In the genomic region with DNA sequence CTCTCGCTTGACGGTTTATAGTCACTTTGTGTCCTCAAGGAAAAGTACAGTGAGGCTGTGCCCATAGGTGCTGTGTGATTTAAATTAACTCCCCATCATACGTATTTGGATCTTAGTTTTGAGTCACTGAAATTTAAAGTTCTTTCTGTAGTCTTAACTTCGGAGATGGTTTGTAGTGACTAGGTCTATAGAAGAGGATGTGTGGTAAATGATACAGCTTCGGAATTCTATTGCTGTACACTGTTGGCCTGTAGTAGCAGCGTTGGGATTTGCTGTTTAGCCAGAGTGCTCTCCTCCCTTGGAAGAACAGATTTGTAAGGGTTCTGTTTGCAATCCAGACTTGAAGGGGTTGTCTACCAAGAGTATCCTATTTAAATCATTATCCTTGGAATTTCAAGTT, we compare ENCODE assay signal across 8 mouse cellular contexts. TPM values are rescaled to one million over a fixed set of nuclear protein-coding genes. Genes with fewer than 3 reads are reported as not detected.
DNase-seq lines count a peak whose midpoint lies in the region; ATAC-seq and TF ChIP-seq lines count a peak whose summit lies in the region.

No protein-coding gene starts in this region.

- 0 out of 2 replicates have a peak, but pooled peaks have one; percentile 3 for ATAC-seq in intestine, embryonic 14.5 days (replicated peaks; ENCODE audit: low FRiP score, low TSS enrichment, low read depth)

- peaks cover 36% of the 10 kb centered on the region for H3K36me3 ChIP-seq in embryonic facial prominence, embryonic 10.5 days (replicated peaks)
- peaks cover 25% of the 10 kb centered on the region for H3K36me3 ChIP-seq in intestine, embryonic 14.5 days (ENCODE audit: control insufficient read depth, insufficient read depth, low read length)
- peaks cover 10% of the 10 kb centered on the region for H3K36me3 ChIP-seq in myocyte (ENCODE audit: control insufficient read depth, insufficient read depth)

- TF ChIP-seq POLR2A in myocyte (IDR thresholded peaks at IDR 0.05; ENCODE audit: insufficient read length, low read depth) = no peak

- peak overlapping the region; percentile 97 for H3K9ac ChIP-seq in intestine, embryonic 14.5 days (ENCODE audit: low read length)

- peak overlapping the region; percentile 67 for H3K4me3 ChIP-seq in left cerebral cortex, adult 2 months
- H3K4me3 ChIP-seq in embryonic facial prominence, embryonic 10.5 days = peak overlapping the region; percentile 79
- peak overlapping the region; percentile 76 for H3K4me3 ChIP-seq in intestine, embryonic 14.5 days (ENCODE audit: low read depth, low read length)
- H3K4me3 ChIP-seq in myocyte = peak overlapping the region; percentile 47

- peaks cover 30% of the 10 kb centered on the region for H3K79me2 ChIP-seq in myocyte (ENCODE audit: control insufficient read depth, insufficient read depth)

- intact Hi-C loops in left cerebral cortex, adult 2 months (cut with DNase I) = loop anchor here (10.0 kb wide), 1 partner anchor 707 kb away; a partner anchor contains a TSS

- 4% methylated on average over 6 of the region's 6 CpGs for WGBS in embryonic facial prominence, embryonic 10.5 days
- WGBS in intestine, embryonic 14.5 days = 4% methylated on average over 6 of the region's 6 CpGs

- no peak for TF ChIP-seq CTCF in left cerebral cortex, adult 2 months (IDR thresholded peaks at IDR 0.05)

- H3ac ChIP-seq in myocyte (ENCODE audit: control insufficient read depth, insufficient read length) = peak overlapping the region; percentile 94

- peak overlapping the region; percentile 64 for H3K4me2 ChIP-seq in intestine, embryonic 14.5 days (ENCODE audit: low read length)
- peak overlapping the region; percentile 76 for H3K4me2 ChIP-seq in myocyte (ENCODE audit: low read depth)

- peaks cover 17% of the 10 kb centered on the region for H3K4me1 ChIP-seq in embryonic facial prominence, embryonic 10.5 days
- H3K4me1 ChIP-seq in intestine, embryonic 14.5 days (replicated peaks; ENCODE audit: control insufficient read depth, insufficient read depth, low read length) = peaks cover 8% of the 10 kb centered on the region

- H3K9me3 ChIP-seq in embryonic facial prominence, embryonic 10.5 days = no peaks in the 10 kb centered on the region
- no peaks in the 10 kb centered on the region for H3K9me3 ChIP-seq in intestine, embryonic 14.5 days (ENCODE audit: control insufficient read depth, low read length)

- H3K27ac ChIP-seq in left cerebral cortex, adult 2 months = peak overlapping the region; percentile 84
- H3K27ac ChIP-seq in embryonic facial prominence, embryonic 10.5 days (replicated peaks) = peak overlapping the region; percentile 99
- peak overlapping the region; percentile 99 for H3K27ac ChIP-seq in intestine, embryonic 14.5 days (ENCODE audit: low read depth)

- DNase-seq in left cerebral cortex, adult 2 months (ENCODE audit: extremely low spot score in 1 of 2, low spot score in 2 of 2) = no peak
- no peak for DNase-seq in left cerebral cortex, adult 9 months (ENCODE audit: low spot score in 2 of 2)
- DNase-seq in embryonic facial prominence, embryonic 10.5 days (ENCODE audit: low spot score) = no peak
- DNase-seq in intestine, embryonic 14.5 days (ENCODE audit: low spot score) = no peak
- DNase-seq in right cerebral cortex, postnatal 14 days = no peak
- DNase-seq in right cerebral cortex, adult 2 months (ENCODE audit: low spot score in 2 of 2) = no peak
- DNase-seq in spleen, postnatal 36 days (ENCODE audit: low spot score in 2 of 2) = no peak

- no peaks in the 10 kb centered on the region for H3K27me3 ChIP-seq in embryonic facial prominence, embryonic 10.5 days (replicated peaks; ENCODE audit: low read depth, poor library complexity, severe bottlenecking)
- no peaks in the 10 kb centered on the region for H3K27me3 ChIP-seq in intestine, embryonic 14.5 days (replicated peaks; ENCODE audit: control insufficient read depth, insufficient read depth, low read length)
- no peaks in the 10 kb centered on the region for H3K27me3 ChIP-seq in myocyte (ENCODE audit: control insufficient read depth, insufficient read depth, insufficient read length)

TF ChIP-seq in myocyte, 11 proteins besides CTCF, POLR2A, EP300 and RAD21:
- no peak for TF ChIP-seq TCF12 (IDR thresholded peaks at IDR 0.05; ENCODE audit: insufficient read depth, poor library complexity, severe bottlenecking)
- no peak for TF ChIP-seq SRF (IDR thresholded peaks at IDR 0.05; ENCODE audit: control insufficient read depth, insufficient read length, low read depth)
- no peak for TF ChIP-seq MYOG (IDR thresholded peaks at IDR 0.05; ENCODE audit: control insufficient read depth in 1 of 3, insufficient read depth in 1 of 3, insufficient read length in 2 of 3, low read depth in 2 of 3)
- TF ChIP-seq CEBPB (IDR thresholded peaks at IDR 0.05; ENCODE audit: insufficient read depth, poor library complexity, severe bottlenecking) = no peak
- TF ChIP-seq MYOD1 (IDR thresholded peaks at IDR 0.05; ENCODE audit: control insufficient read depth in 1 of 3, insufficient read length in 2 of 3, low read depth in 2 of 3) = no peak
- no peak for TF ChIP-seq REST (IDR thresholded peaks at IDR 0.05; ENCODE audit: insufficient read depth, insufficient read length)
- TF ChIP-seq TCF3 (IDR thresholded peaks at IDR 0.05; ENCODE audit: insufficient read length, low read depth) = no peak
- TF ChIP-seq USF1 (IDR thresholded peaks at IDR 0.05; ENCODE audit: low read depth) = no peak
- TF ChIP-seq POLR2AphosphoS2 (IDR thresholded peaks at IDR 0.05; ENCODE audit: insufficient read length, low read depth) = no peak
- no peak for TF ChIP-seq E2F4 (IDR thresholded peaks at IDR 0.05; ENCODE audit: insufficient read depth)
- TF ChIP-seq MAX (IDR thresholded peaks at IDR 0.05; ENCODE audit: low read depth) = no peak

RNA-seq across cellular contexts. Expression of a gene that starts 1.0 kb away (rescaled TPM):
- total RNA-seq in left cerebral cortex, adult 2 months (2021) = 10 to 100 TPM; 17.0 to 17.1 TPM
- polyA plus RNA-seq in embryonic facial prominence, embryonic 10.5 days (2016; fragmentation: Nextera tagmentation; extraction: Ambion mirVana) = 53.2 and 58.7 TPM in 2 replicates
- polyA plus RNA-seq in intestine, embryonic 14.5 days (2014; fragmentation: Nextera tagmentation; extraction: Ambion mirVana) = 46.8 and 49.7 TPM in 2 replicates
- 11.9 TPM for polyA plus RNA-seq in myocyte (2012; fragmentation: generic; extraction: Trizol)

RNA-seq across cellular contexts. Expression of a gene that starts 28.2 kb away (rescaled TPM):
- total RNA-seq in left cerebral cortex, adult 2 months (2021) = not detected
- not detected in 2 replicates for polyA plus RNA-seq in embryonic facial prominence, embryonic 10.5 days (2016; fragmentation: Nextera tagmentation; extraction: Ambion mirVana)
- polyA plus RNA-seq in intestine, embryonic 14.5 days (2014; fragmentation: Nextera tagmentation; extraction: Ambion mirVana) = not detected in 2 replicates
- not detected for polyA plus RNA-seq in myocyte (2012; fragmentation: generic; extraction: Trizol)

RNA-seq across cellular contexts. Expression of a gene that starts 40.9 kb away (rescaled TPM):
- under 1 TPM in 1 of 2 experiments, not detected in 1; 0.37 TPM for total RNA-seq in left cerebral cortex, adult 2 months (2021)
- 0.10 TPM in 1 of 2 replicates, not detected in the other for polyA plus RNA-seq in embryonic facial prominence, embryonic 10.5 days (2016; fragmentation: Nextera tagmentation; extraction: Ambion mirVana)
- 0.42 and 1.1 TPM in 2 replicates for polyA plus RNA-seq in intestine, embryonic 14.5 days (2014; fragmentation: Nextera tagmentation; extraction: Ambion mirVana)
- polyA plus RNA-seq in myocyte (2012; fragmentation: generic; extraction: Trizol) = 0.90 TPM
